Mouse (Mus musculus): ENCODE results near the gene Olfr455.
A peak's percentile ranks its signal among the peaks of the same experiment; 100 is the strongest.

Olfr455 gene

GRCm38 (mm10) chr6:42547461-42547860, at the start of gene Olfr455:
TSS of gene Olfr455 (minus strand) at chr6:42547587.
- ATAC-seq (ENCODE audit: low TSS enrichment): no peak

GRCm38 (mm10) chr6:42593138-42593882, 45.9 kb upstream of the Olfr455 start:
- ATAC-seq (ENCODE audit: low TSS enrichment): no peak

GRCm38 (mm10) chr6:42586569-42586968, 39.2 kb upstream of the Olfr455 start:
- ATAC-seq (ENCODE audit: low TSS enrichment): no peak

GRCm38 (mm10) chr6:42583488-42583872, 36.1 kb upstream of the Olfr455 start:
- peak; percentile 85 for ATAC-seq (ENCODE audit: low TSS enrichment)

GRCm38 (mm10) chr6:42582741-42583487, 35.5 kb upstream of the Olfr455 start:
- no peak for ATAC-seq (ENCODE audit: low TSS enrichment)

GRCm38 (mm10) chr6:42578678-42579077, 31.3 kb upstream of the Olfr455 start:
- peak; percentile 59; the same call in 1 of the 2 replicates for ATAC-seq (ENCODE audit: low TSS enrichment)

- ATAC-seq (ENCODE audit: low TSS enrichment): no peak
These were observed 30.0 kb upstream of the Olfr455 start for GRCm38 (mm10) chr6:42577433-42577832.

GRCm38 (mm10) chr6:42568205-42568604, 20.8 kb upstream of the Olfr455 start:
- ATAC-seq (ENCODE audit: low TSS enrichment): peak; percentile 77

- ATAC-seq (ENCODE audit: low TSS enrichment): no peak
These were observed 18.8 kb upstream of the Olfr455 start for GRCm38 (mm10) chr6:42566076-42566598.

- ATAC-seq (ENCODE audit: low TSS enrichment): no peak
These were observed 14.9 kb upstream of the Olfr455 start for GRCm38 (mm10) chr6:42562280-42562679.

GRCm38 (mm10) chr6:42560885-42561284, 13.5 kb upstream of the Olfr455 start:
- ATAC-seq (ENCODE audit: low TSS enrichment): no peak

GRCm38 (mm10) chr6:42558641-42559040, 11.3 kb upstream of the Olfr455 start:
- ATAC-seq (ENCODE audit: low TSS enrichment): no peak

- no peak for ATAC-seq (ENCODE audit: low TSS enrichment)
These were observed 1.2 kb downstream of the Olfr455 start for GRCm38 (mm10) chr6:42546180-42546579.

- ATAC-seq (ENCODE audit: low TSS enrichment): no peak
These were observed 1.9 kb downstream of the Olfr455 start for GRCm38 (mm10) chr6:42545451-42545885.

GRCm38 (mm10) chr6:42544846-42545245, 2.5 kb downstream of the Olfr455 start:
- ATAC-seq (ENCODE audit: low TSS enrichment): no peak

GRCm38 (mm10) chr6:42542036-42543031, 5.1 kb downstream of the Olfr455 start:
- ATAC-seq (ENCODE audit: low TSS enrichment): peak; percentile 34

- ATAC-seq (ENCODE audit: low TSS enrichment): no peak
These were observed 6.7 kb downstream of the Olfr455 start for GRCm38 (mm10) chr6:42540681-42541080.

- ATAC-seq (ENCODE audit: low TSS enrichment): no peak
These were observed 7.7 kb downstream of the Olfr455 start for GRCm38 (mm10) chr6:42539711-42540110.

- no peak for ATAC-seq (ENCODE audit: low TSS enrichment)
These were observed 33.9 kb downstream of the Olfr455 start for GRCm38 (mm10) chr6:42513461-42513860.

- ATAC-seq (ENCODE audit: low TSS enrichment): no peak
These were observed 38.1 kb downstream of the Olfr455 start for GRCm38 (mm10) chr6:42509311-42509710.

- ATAC-seq (ENCODE audit: low TSS enrichment): no peak
These were observed 43.9 kb downstream of the Olfr455 start for GRCm38 (mm10) chr6:42503478-42503877.

GRCm38 (mm10) chr6:42489731-42490130, 57.7 kb downstream of the Olfr455 start:
- no peak for ATAC-seq (ENCODE audit: low TSS enrichment)

All from frontal cortex, adult (tissue).